Mouse (Mus musculus) frontal cortex, postnatal 36 days (tissue): ENCODE measurements at regions not wholly inside any gene's neighbourhood (a gene's known extent, or its start where the extent isn't known, plus 50 kb on each side); places are given as distances from the start of the nearest gene placed in this dataset.
"Not testable (repeated sequence)": the region's sequence is repeated elsewhere in the genome, so short reads cannot be mapped to it uniquely, and the experiment has no call there.

Experiments
- DNase-seq, 2 experiments: peaks; one replicate each; pipeline ENCODE4 v3.0.0; 2022; ENCODE audit warnings: low spot score in 2 of 2

DNA sequence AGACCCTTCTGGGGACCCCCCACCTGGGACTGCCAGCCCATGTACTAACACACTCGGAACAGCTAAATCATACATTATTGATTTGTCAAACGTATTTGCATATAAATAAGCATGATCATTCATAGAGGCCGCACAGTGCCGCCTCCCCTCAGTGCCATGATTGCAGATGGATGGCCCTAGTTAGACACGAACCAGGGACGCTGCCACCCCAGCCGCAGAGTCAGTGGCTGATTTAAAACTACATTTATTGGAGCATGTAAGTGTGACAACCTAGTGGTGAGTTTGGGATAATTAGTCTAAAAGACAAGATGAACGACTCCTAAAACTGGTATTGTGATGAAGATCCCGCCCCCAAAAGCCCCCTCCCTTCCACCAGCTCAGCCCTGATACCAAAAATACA is 138.3 kb upstream of the Top1 start:
- no peak for DNase-seq

DNA sequence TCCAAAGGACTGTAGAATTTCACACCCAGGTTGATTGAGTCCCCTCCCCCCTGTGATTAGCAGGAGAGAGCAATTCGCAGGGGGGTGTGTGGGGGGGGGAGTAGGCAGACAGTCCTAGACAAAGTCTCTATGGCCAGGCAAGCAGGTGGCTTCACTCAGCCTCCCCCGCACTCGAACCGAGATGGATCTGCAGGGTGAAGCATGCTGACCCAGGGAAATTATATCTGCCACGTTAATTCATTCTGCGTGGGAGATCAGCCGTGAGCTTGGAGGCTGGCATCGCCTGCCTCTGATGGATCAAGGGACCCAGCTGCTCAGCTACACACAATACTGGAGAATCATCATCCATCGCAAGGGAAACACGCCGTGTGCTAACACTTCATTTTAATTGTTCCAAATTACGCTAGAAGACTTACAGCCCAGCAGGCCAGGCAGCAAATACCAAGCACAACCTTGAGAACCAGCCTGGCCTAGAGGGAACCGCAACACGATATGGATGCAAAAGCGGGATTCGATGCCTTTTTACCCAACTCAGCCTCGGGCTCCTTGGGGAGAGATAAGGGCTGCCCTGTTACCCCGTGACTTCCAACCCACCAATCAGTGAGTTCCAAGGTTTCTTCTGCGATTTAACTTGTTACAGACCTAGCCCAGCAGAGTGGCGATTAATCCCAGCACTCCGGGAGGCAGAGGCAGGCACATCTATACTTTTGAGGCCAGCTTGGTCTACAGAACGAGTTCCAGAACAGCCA is 137.7 kb upstream of the Top1 start:
- no peak for DNase-seq

DNA sequence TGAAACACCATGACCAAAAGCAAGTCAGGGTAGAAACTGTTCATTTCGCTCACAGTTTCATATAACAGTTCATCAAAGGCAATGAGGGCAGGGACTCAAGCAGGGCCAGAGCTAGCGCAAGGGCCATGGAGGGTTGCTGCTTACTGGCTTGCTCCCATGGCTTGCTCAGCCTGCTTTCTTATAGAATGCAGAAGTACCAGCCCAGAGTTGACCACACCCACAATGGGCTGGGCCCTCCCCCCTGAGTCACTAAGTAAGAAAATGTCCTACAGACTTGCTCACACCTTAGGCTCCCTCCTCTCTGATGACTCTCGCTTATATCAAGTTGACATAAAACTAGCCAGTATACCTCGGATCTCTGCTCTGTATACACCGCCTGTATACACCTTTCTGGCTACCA is 135.5 kb upstream of the Top1 start:
- no peak for DNase-seq

DNA sequence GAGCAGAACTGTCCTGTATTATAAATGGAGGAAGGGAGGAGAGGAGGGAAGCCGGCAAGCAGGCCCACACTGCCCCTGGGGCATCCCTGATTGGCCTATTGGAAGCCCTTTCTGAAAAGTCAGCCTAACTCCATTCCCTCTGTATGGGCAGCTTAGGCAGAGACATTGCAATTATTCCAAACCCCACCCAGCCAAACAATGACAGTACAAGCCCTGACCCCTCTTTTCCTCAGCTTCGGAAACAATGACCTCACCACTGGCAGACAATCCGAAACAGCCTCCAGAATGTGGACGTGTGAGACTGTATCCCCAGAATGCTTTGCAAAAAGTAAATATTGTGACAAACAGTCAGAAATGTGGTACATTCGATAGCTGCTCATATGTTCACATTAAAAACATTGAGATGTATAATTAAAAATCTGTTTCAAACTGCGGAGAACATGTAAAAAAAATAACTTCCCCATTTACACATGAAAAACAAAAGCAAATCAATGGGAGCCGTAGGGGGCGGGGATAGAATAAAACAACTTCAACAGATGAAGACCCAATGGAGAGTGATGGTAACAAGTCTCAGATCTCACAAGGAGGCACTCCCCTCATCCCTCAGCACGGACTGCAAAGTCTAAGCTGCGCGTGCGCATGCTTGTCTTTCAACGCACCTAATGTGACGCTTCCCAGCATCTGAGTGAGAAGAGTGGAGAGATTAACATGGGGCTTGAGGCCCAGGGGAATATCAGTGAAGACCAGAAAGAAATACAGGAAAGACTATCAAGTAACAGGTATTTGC is 134.9 kb upstream of the Top1 start:
- DNase-seq: no peak

DNA sequence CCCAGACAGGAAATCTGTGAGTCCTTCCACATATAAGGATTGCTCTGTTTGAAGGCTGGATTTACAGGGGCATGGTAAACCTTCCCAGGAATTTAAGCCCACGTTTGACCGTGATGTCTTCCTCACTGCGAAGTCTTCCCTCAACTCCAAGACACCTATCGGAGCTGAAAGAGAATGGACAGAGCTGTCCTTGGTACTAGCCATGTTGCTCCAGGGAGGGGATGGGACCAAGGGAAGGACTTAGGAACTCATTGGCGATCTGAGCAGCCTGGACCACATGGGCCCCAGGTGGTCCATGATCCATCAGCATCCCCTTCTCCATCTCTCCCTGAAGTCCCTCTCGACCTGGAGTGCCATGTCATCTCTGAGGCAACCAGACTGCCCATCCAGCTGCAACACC is 130.1 kb upstream of the Top1 start:
- DNase-seq: no peak

DNA sequence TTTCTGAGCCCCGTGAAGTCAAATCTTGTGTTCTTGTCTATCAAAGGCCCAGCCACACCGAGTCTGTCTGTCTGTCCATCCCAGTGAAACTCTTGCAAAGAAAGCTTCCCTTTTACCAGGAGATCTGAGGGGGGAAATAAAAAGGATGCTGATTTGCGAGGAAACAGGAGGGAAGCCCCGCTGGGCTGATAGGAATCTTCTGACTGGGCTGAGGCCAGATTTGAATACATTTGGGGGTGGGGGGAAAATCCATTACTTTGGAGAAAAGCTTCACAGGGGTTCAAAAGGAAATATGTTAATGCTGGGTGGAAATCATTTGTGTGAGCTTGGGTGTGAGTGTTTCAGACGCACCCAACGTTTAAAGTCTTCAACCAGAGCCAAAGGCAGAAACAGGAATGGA is 129.2 kb upstream of the Top1 start:
- DNase-seq: no peak

DNA sequence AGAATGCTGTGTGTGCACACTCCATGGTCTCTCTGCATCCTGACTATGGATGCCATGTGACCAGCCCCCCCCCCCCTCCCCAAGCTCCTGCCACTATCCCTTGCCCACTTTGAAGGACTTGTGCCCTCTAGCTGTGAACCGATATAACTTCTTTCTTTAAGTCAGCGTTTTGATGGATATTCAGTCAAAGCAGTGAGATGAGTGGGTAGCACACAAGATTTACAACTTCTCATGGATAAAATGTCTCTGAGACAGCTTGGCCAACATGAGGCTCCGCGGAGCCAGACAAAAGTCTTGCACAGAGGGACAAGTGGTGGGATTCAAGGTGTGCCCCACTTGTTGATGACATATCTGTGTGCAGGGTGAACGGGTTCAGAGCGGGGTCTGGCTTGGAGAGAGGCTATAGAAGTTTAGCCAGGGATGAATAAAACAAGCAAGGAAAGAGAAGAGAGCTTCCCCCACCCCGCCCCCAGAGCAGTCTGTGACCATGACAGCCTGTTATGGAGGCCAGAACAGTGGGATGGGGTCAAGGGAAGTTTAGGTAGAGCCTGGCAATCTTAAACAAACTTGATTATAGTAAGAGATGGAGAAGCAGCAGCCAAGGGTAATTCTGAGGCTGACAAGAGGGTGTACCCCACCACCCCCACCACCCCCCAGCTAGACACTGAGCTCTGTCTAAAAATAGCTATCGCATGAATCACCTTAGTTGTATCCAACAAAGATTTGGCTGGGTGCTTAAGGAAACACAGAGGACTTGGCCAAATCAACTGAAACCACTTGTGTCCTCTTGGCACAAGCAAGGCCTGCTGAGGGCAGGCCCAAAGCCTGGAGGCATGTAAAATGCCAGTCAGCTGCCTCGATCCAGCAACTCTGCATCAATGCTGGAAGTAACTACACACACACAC is 120.1 kb upstream of the Top1 start:
- peak in 1 of 2 experiments; percentile 9 for DNase-seq

DNA sequence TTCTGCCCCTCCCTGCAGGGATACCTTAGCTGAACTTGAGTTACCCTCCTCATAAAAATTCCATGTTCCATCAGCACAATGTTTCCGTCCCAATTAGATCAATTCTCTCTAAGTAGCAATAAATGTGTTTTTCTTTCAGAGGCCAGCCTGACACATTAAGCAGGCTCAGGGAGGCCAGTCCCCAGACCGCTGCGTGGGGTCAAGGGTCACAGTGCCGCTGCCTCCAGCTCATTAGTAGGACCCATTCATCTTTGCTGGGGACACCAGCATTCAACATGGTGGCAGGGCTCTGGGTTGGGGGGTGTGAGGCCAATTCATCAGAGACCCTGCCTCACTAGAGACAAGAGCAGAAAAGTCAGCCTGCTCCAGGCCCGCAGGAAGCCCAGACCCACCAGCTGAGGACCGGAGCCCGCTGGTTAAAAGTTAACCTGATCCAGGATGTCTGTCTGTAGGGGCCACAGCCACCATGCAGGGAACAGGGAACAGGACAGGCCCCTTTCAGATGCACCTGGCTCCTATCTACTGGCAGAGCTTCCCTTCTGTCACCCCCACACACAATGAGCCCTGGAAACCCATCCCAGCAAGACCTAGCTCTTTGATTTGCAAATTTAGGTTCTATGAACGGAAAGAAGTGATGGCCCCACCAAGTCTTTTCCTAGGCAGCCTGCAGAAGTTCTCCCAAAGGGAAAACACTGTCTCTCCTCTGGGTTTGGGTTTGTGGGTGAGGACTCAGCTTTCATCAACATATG is 119.1 kb upstream of the Top1 start:
- DNase-seq: no peak

DNA sequence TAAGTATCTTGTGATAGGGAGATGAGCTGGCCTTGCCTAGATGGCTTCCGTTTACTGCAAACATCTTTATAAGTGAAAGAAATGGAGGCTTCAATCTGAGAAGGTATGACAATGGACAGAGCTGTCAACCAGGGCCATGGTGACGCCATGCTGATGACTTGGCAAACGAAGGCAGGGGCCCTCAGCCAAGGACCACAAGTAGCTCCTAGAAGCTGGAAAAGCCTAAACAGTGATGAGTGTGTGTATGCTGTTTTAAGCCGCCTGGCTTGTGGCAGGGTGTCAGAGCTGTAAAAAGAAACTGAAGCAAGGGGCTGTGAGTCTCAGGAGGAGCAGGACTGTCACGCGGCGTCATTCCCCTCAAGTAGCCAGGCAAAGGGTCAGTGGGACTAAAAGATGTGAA is 116.4 kb upstream of the Top1 start:
- DNase-seq: peak in 1 of 2 experiments; percentile 3

DNA sequence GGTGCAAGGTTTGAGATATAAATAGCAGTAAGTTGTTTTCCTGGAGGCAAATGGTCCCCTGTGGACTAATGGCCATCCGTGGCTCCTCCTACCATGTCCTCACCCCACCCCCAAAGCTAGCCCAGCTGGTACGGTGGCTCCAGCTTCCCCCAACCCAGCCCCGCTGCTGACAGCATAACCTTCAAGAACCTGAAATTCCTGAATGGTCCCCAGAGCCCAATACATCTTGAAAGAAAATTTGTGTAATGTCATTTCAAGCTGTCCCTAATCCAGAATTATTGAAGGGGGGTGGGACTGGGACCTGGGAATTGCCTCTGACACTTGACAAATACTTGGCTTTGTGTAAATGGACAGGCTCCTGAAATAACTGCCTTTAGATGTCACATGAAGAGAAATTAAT is 115.3 kb upstream of the Top1 start:
- DNase-seq: no peak

DNA sequence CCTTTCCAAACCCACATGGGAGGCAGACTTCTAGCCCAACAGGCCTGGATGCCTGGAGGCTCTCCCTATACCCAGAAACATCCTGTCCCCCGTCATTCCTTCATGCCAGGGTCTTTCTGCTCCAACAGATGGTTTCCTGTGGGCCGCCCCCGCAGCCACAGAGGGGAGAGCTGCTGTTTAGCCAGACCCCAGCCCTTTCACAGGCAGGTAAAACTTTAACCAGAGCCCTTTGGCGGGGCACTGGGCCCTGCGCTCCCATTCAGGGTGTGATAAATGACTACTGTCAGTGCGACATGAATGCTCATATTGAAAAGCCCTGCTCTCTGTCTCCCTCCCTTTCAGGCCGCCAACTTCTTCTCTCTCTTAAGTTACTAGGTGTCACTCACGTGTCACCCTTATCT is 108.4 kb upstream of the Top1 start:
- no peak for DNase-seq

DNA sequence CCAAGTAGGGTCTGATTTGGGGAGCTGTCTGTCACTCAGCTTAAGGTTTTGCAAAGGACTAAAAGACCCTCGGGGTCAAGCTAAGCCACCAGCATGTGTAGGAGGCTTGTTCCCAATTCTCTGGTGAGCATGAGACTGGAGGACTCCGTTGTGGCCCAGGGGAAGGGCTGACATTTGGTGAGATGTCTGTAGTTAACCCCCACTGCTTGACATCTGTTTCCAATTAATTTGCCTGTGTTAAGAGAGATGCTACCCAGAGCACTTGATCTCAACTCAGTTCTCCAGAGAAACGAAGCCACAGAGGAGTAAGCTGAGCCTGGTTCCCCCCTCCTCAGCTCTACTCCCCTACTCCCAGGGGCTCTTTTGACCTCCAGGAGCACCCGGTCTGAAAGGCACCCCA is 100.2 kb upstream of the Top1 start:
- no peak for DNase-seq

DNA sequence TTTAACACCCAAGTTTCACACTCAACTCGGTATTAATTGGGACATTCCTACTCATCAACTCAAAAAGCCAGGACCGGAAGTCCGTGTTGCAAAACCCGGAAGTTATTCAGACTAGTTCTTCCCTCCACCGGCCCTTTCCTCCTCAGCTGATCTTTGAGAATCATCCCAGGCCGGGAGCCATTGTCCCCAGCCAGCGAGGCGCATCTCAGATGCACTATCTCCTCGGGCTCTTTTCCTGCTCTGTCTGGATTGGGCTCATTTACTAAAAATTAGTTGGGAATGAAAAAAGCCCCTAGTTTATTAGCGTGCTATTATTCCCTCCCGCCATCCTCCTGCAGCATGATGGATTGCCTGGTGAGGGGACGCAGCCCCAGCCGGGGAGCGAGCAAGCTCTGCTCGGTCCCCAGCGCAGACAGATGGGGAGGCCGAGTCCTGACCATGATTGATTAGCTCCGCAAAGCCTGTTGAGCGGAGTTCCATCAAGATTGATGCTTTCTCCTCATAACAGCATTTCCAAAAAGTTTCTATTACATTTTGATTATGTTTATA is 93.5 kb upstream of the Top1 start:
- DNase-seq: no peak

DNA sequence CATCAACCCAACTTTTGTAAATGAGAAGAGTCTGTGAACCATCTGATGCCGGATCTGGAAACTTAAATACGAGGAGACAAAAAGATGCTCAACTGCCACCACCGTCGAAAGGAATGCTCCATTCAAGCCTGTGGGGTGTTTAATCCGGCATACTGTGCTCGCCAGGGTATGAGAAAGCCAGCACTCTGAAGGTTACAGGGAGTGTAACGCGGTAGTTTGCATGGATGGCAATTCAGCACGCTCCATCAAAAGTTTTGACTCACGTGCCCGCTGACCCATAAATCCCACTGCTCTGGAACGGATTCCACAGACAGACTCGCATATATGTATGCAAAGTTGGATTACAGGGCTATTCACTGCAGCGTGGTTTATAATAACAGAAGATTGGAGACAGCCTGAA is 84.0 kb upstream of the Top1 start:
- no peak for DNase-seq

DNA sequence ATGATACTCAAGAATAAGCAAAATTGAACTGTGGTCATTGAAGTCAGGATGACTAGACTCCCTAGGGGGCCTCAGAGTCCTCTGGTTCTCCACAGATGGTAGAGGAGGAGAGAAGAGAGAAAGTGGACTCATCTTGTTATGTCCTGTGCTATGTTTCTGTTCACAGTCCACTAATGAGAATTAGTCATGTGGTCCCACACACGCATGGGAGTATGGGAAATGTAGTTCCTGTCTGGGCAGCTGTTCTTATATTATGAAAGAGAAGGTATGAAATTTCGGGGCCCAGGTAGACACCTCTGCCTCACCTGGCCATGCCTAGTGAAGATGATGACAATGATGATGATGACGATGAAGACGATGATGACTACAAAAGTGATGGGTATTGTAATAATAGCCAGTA is 77.9 kb upstream of the Top1 start:
- no peak for DNase-seq

DNA sequence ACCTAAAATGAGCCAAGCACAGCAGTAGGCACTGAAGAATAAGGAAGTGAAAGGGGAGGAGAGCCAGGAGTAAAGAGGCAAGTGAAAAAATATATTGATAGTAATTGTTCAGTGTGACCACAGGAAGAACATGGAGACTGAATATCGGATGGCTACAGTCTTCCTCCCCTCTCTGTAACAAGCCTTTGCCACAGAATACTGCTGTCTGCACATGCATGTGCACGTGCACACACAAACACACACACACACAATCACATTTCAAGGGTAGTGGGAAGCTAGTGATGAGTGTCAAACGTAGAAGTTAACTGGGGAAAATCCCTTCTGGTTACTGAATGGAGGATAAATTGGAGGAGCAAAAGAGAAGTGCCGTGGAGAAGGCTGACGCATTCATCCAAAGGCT is 76.2 kb upstream of the Top1 start:
- DNase-seq: no peak

DNA sequence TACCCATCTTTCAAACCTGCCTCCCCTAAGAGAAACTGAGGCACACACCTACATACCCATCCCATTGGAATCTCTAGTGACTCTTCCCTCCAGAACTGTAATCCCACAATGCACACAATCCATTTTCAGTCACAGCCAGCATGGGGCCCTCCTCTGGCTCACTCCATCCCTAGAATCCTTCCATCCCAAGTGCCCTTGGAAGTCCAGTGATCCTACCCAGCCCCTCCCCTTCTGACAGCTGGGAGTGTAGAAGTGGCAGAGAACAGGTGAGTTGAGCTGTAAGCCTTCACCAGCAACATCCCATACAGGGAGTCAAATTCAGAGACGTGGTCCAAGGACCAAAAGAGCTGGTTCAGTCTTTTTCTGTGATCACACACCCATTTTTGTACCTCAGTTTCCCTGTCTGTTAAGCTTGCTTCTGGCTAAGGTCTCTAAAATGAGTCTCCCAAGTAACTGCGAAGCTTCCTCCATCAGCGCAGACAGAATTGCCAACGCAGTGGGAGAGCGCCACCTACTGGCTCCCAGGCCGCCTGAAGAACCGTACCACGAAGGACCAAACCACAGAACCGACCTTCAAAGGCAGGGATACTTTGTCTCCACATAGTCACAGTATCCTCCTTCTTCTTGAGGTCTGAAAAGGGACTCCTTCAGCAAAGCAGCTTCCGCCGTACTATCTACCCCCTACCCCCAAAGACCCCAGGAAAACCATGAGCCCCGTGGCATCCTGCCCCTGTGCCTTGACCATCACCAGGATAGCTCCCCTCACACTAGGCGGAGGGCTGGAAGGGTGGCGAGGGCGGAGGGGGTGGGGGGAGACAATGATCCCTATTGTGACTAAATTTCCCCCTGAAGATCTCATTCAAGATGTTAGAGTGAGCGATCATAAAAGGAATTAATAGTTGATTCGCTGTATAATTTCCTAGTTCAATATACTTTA is 67.0 kb upstream of the Top1 start:
- peak; percentile 89 to 92 for DNase-seq

DNA sequence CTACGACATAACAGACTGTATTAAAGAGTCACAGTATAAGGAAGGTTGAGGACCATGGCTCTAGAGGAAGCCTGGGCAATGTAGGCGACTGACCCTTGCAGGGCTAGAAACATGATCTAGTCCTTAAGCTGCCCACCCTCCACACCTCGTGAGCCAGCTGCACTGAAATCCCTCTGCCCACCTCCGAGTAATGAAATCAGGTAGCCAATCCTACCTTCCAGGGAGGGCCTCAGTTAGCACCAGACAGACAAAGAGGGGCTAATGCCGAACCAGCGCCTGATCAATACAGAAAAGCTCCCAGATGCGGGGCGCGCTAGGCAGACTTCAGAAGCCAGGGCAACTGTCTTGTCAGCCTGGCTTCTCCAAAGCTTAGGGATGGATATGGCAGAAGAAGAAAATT is 65.4 kb upstream of the Top1 start:
- DNase-seq: no peak

DNA sequence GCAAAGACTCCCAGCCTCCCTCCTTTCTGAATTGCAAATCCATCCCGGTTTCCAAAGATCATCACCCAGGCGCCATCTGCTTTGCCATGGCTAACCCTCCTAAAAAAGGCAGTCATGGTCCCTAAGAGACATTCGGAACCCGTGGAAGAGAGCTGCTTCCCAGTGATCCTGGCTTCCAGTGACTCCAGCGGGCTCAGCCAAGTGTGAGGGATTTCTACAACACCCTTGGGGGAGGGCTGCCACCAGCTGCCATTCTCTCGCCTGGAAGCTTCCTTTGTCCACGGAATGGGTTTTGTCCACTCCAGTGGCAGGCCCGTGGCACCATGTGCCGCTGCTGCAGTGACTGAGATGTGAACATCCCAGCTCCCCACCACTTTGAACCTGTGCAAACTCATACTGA is 64.7 kb upstream of the Top1 start:
- DNase-seq: no peak

DNA sequence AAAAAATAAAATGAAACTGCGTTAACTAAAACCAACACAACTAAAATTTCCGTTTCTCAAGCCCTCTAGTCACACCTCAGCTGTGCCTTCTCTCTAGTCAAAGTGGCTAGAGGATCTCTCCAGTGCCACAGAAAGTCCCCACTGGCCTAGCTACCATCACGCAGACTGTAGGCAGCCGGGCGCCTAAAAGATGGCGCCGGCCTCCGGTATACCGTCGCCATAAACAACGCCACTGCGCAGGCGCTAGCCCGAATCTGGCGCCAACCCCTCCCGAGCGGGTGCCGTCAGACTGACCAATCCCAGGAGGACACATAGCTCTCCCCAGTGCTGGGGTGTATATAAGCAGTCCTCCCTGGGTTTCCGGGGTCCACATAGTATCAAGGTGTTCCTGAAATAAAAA is 62.7 kb upstream of the Top1 start:
- not testable (repeated sequence) for DNase-seq
